ENCODE assay signal across 16 mouse cellular contexts in the genomic region with DNA sequence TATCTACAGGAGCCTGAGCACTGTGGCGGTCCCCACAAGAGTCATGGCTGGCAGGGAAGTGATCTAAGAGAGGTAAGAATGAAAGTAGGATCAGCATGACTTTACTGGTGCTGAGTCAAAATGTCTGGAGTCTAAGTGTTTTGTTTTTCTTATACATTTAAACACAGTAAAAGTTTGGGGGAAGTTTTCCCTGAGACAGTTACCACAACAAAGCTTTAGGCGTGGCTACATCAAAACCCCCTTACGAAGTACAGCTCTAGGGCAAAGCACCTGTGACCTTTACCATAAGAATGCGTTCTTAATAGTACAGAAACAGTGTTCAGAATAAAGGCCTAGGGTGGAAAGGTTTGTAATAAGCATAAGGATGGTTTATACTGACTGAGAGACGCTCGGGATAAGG.
"Had no signal": no experiment of that assay in that cellular context is flagged by ENCODE, and none has a peak within 500 bp of the region (broad histone marks: within the 10 kb centered on the region; RNA-seq: fewer than 3 reads in every experiment).

No protein-coding gene starts in this region.

- H3K27me3 ChIP-seq: megakaryocyte, embryonic 14.5 days; midbrain, embryonic 12.5 days; stomach, embryonic 15.5 days had no signal

- H3K9ac ChIP-seq: lung, embryonic 14.5 days; midbrain, embryonic 12.5 days; stomach, embryonic 15.5 days had no signal

- ATAC-seq: midbrain, embryonic 16.5 days had no signal

- H3K4me1 ChIP-seq: limb, embryonic 10.5 days; megakaryocyte, embryonic 14.5 days; midbrain, embryonic 12.5 days; stomach, embryonic 15.5 days had no signal

- H3K27ac ChIP-seq: layer of hippocampus, adult 2 months; left cerebral cortex, adult 2 months; limb, embryonic 10.5 days; macrophage; midbrain, embryonic 12.5 days; stomach, embryonic 15.5 days had no signal

- H3K4me3 ChIP-seq: layer of hippocampus, adult 2 months; left cerebral cortex, adult 2 months; limb, embryonic 10.5 days; megakaryocyte, embryonic 14.5 days; midbrain, embryonic 12.5 days; stomach, embryonic 15.5 days had no signal

- H3K4me2 ChIP-seq: liver, embryonic 11.5 days; lung, embryonic 14.5 days; midbrain, embryonic 12.5 days; stomach, embryonic 15.5 days had no signal

- H3K9me3 ChIP-seq: limb, embryonic 10.5 days; megakaryocyte, embryonic 14.5 days; midbrain, embryonic 12.5 days; stomach, embryonic 15.5 days had no signal

- H3K36me3 ChIP-seq: limb, embryonic 10.5 days; midbrain, embryonic 12.5 days; stomach, embryonic 15.5 days had no signal

- DNase-seq: kidney, adult 11 months; kidney, postnatal 10 days; kidney, postnatal 4 days; lung, embryonic 14.5 days; lung, postnatal 14 days; right cerebral cortex, postnatal 14 days; thymus, adult 2 months had no signal
